Mouse (Mus musculus): ENCODE results near the gene Ikbke.

DNA sequence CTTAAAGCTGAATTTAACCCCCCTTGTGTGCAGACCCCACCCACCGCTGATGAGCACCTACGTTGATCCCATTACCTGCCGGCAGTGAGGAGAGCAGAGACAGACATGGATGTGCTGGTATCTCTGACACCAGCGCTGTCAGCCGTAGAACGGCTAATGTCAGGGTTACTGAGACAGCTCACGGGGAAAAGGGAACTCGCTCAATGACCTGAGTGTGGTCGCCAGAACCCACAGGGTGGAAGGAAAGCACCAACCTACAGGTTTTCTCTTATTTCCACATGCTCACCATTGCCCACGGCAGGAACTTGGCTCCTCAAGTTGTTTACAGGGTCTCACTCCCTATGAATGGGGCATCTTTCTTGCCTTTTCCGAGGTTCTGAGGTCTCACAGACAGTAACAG lies 60.5 kb downstream of the Ikbke start:
- TF ChIP-seq CTCF (IDR thresholded peaks at IDR 0.05; ENCODE audit: extremely low read depth, insufficient read depth, low read length) (no peak), POLR2A (IDR thresholded peaks at IDR 0.05; ENCODE audit: extremely low read depth, insufficient read depth, low read length) (no peak)
